Mouse (Mus musculus) forelimb bud, embryonic 11.5 days (tissue): ENCODE measurements around the gene Obscn.

ENCODE experiments used
- DNase-seq: peaks from one replicate; pipeline ENCODE4 v3.0.0-alpha.2; 2012; ENCODE audit warnings: low read depth, low spot score

Gene Obscn

GRCm38 (mm10) chr11:58983691-58984341, 152.4 kb downstream of the Obscn start:
- no peak for DNase-seq

GRCm38 (mm10) chr11:58982471-58983097, 153.6 kb downstream of the Obscn start:
- no peak for DNase-seq

- DNase-seq, result peak; percentile 17
Measured at GRCm38 (mm10) chr11:58981541-58982447, 154.4 kb downstream of the Obscn start.

GRCm38 (mm10) chr11:58980381-58980990, 155.7 kb downstream of the Obscn start:
- DNase-seq, result no peak

- DNase-seq, result no peak
Measured at GRCm38 (mm10) chr11:58979661-58980060, 156.5 kb downstream of the Obscn start.

GRCm38 (mm10) chr11:58979183-58979582, 157.0 kb downstream of the Obscn start:
- no peak for DNase-seq

- no peak for DNase-seq
Measured at GRCm38 (mm10) chr11:58978706-58979030, 157.5 kb downstream of the Obscn start.

- peak; percentile 80 for DNase-seq
Measured at GRCm38 (mm10) chr11:58978027-58978705, 158.0 kb downstream of the Obscn start, which contains the start of gene Trim11. Gene Trim11, plus strand, starts transcription at chr11:58978093.

- DNase-seq, result no peak
Measured at GRCm38 (mm10) chr11:58977607-58978026, 158.6 kb downstream of the Obscn start.

- DNase-seq, result no peak
Measured at GRCm38 (mm10) chr11:58977150-58977549, 159.1 kb downstream of the Obscn start.

- DNase-seq, result no peak
Measured at GRCm38 (mm10) chr11:58974414-58974813, 161.8 kb downstream of the Obscn start.

- no peak for DNase-seq
Measured at GRCm38 (mm10) chr11:58971796-58972195, 164.4 kb downstream of the Obscn start.

- DNase-seq, result no peak
Measured at GRCm38 (mm10) chr11:58970831-58971530, 165.2 kb downstream of the Obscn start.

GRCm38 (mm10) chr11:58969659-58970058, 166.5 kb downstream of the Obscn start:
- no peak for DNase-seq

- no peak for DNase-seq
Measured at GRCm38 (mm10) chr11:58969027-58969426, 167.2 kb downstream of the Obscn start.

- DNase-seq, result no peak
Measured at GRCm38 (mm10) chr11:58968551-58968950, 167.7 kb downstream of the Obscn start.

GRCm38 (mm10) chr11:58967346-58967745, 168.9 kb downstream of the Obscn start:
- DNase-seq, result no peak

GRCm38 (mm10) chr11:58965001-58965760, 171.0 kb downstream of the Obscn start:
- DNase-seq, result no peak

GRCm38 (mm10) chr11:58964216-58964615, 172.0 kb downstream of the Obscn start:
- DNase-seq, result no peak

GRCm38 (mm10) chr11:58963543-58963942, 172.7 kb downstream of the Obscn start:
- no peak for DNase-seq
